Mouse (Mus musculus): ENCODE measurements around the gene Atxn2.

DNA sequence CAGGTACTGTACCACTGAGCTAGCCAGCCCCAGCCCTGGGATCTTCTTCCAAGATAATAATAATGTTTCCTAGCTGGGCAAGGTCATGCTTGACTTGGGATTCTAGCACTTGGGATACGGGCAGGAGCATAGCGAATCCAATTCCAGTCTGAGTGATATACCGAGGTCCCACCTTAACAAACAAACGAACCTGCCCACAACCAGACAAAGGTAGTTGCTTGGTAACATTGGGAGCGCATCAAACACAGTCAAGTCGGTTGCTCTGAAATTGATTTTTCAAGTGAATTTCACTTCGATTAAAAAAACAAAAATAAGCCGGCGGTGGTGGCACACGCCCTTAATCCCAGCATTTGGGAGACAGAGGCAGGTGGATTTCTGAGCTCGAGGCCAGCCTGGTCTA is 135.2 kb downstream of the Atxn2 start:
- TF ChIP-seq CTCF (IDR thresholded peaks at IDR 0.05; ENCODE audit: low read depth) (no peak), EP300 (IDR thresholded peaks at IDR 0.05; ENCODE audit: low read depth) (no peak)

Data from liver, postnatal 0 days (tissue).